Mouse (Mus musculus): ENCODE measurements around the gene Nos3. TPM values are rescaled to one million over a fixed set of nuclear protein-coding genes. Genes with fewer than 3 reads are reported as not detected.

Gene Nos3
- total and polyA plus RNA-seq, 3 experiments = 0.30 to 0.36 (median 0.31) TPM

- DNase-seq (ENCODE audit: extremely low read depth) = no peak
- peaks cover 11 to 26% of the 10 kb centered on the region in 2 experiments for H3K4me1 ChIP-seq (ENCODE audit: control insufficient read depth in 1 of 2, insufficient read depth in 2 of 2)
- no peak for TF ChIP-seq RAD21 (IDR thresholded peaks at IDR 0.05; ENCODE audit: low read depth, low read length)
- TF ChIP-seq SIN3A (IDR thresholded peaks at IDR 0.05; ENCODE audit: low read length) = no peak
- no peak for TF ChIP-seq USF2 (conservative IDR thresholded peaks at IDR 0.05; ENCODE audit: low read depth, low read length)
- TF ChIP-seq RCOR1 (conservative IDR thresholded peaks at IDR 0.05; ENCODE audit: low read depth, low read length) = no peak
- no peak for TF ChIP-seq SMC3 (IDR thresholded peaks at IDR 0.05; ENCODE audit: low read depth, low read length)
- TF ChIP-seq MXI1 (IDR thresholded peaks at IDR 0.05; ENCODE audit: low read depth, low read length) = no peak
- TF ChIP-seq MEF2A (IDR thresholded peaks at IDR 0.05; ENCODE audit: borderline replicate concordance, low read depth, low read length) = no peak
- no peak for TF ChIP-seq UBTF (IDR thresholded peaks at IDR 0.05; ENCODE audit: low read depth, low read length)
- TF ChIP-seq ZKSCAN1 (IDR thresholded peaks at IDR 0.05; ENCODE audit: borderline replicate concordance, low read depth, low read length) = no peak
- no peak for TF ChIP-seq MYC (IDR thresholded peaks at IDR 0.05; ENCODE audit: low read depth, low read length)
- TF ChIP-seq HCFC1 (IDR thresholded peaks at IDR 0.05; ENCODE audit: low read depth, low read length) = no peak
- no peak for TF ChIP-seq ZMIZ1 (IDR thresholded peaks at IDR 0.05; ENCODE audit: low read depth, low read length)
- no peak for TF ChIP-seq MAX (IDR thresholded peaks at IDR 0.05; ENCODE audit: low read length)
- no peak for TF ChIP-seq ZC3H11A (IDR thresholded peaks at IDR 0.05; ENCODE audit: low read depth, low read length)
- no peak for TF ChIP-seq POLR2AphosphoS2 (IDR thresholded peaks at IDR 0.05; ENCODE audit: low read depth, low read length)
- TF ChIP-seq CHD1 (IDR thresholded peaks at IDR 0.05; ENCODE audit: low read depth, low read length) = no peak
- no peak for TF ChIP-seq NELFE (IDR thresholded peaks at IDR 0.05; ENCODE audit: low read depth, low read length)
- no peak for TF ChIP-seq ZNF384 (IDR thresholded peaks at IDR 0.05; ENCODE audit: low read depth, low read length)
- in situ Hi-C loops (cut with MboI; ENCODE audit: low pct_ligation_motif_present, low pct_unique_long_range_greater_than_20kb, low sequenced_read_pairs) (no loop called here), dilution Hi-C loops (cut with MboI; ENCODE audit: extremely low pct_ligation_motif_present, extremely low pct_unique_long_range_greater_than_20kb, low sequenced_read_pairs) (no loop called here)
- no peak overlapping the region for H3K4me3 ChIP-seq (replicated peaks in 1 of 3; ENCODE audit: low read depth in 2 of 3, low read length in 2 of 3, poor library complexity in 1 of 3)
- H3K79me2 ChIP-seq (replicated peaks; ENCODE audit: control insufficient read depth, extremely low read depth, insufficient read depth, poor library complexity, severe bottlenecking) = no peaks in the 10 kb centered on the region
- H3K36me3 ChIP-seq (replicated peaks in 1 of 2; ENCODE audit: control insufficient read depth in 1 of 2, insufficient read depth in 1 of 2, low read length in 1 of 2) = no peaks in the 10 kb centered on the region
- no peak overlapping the region for H3K9ac ChIP-seq (ENCODE audit: insufficient read depth, low read depth)
- no peak overlapping the region for H3K27ac ChIP-seq (ENCODE audit: insufficient read depth, low read depth)
- H3K4me2 ChIP-seq (ENCODE audit: insufficient read depth, low read depth, poor library complexity, severe bottlenecking) = no peak overlapping the region
- no peaks in the 10 kb centered on the region for H3K9me3 ChIP-seq (replicated peaks; ENCODE audit: low read length)
- peaks cover 98% of the 10 kb centered on the region for H3K27me3 ChIP-seq (replicated peaks)
Observed at GRCm38 (mm10) chr5:24346313-24346712, 18.3 kb upstream of the Nos3 start.

GRCm38 (mm10) chr5:24347186-24347875, 17.3 kb upstream of the Nos3 start:
- no peaks in the 10 kb centered on the region for H3K9me3 ChIP-seq (replicated peaks; ENCODE audit: low read length)
- dilution Hi-C loops (cut with MboI; ENCODE audit: extremely low pct_ligation_motif_present, extremely low pct_unique_long_range_greater_than_20kb, low sequenced_read_pairs) = no loop called here

More at GRCm38 (mm10) chr5:24347186-24347875, 17.3 kb upstream of the Nos3 start:
- TF ChIP-seq CHD2 (IDR thresholded peaks at IDR 0.05; ENCODE audit: low read length) = no peak
- no peak for TF ChIP-seq IRF4 (IDR thresholded peaks at IDR 0.05; ENCODE audit: low read depth, low read length)
- no peak for TF ChIP-seq TBP (conservative IDR thresholded peaks at IDR 0.05; ENCODE audit: low read depth, low read length)
- no peak for TF ChIP-seq NELFE (IDR thresholded peaks at IDR 0.05; ENCODE audit: low read depth, low read length)
- TF ChIP-seq EP300 (IDR thresholded peaks at IDR 0.05; ENCODE audit: low read length) = no peak
- no peak for TF ChIP-seq USF1 (IDR thresholded peaks at IDR 0.05; ENCODE audit: low read depth, low read length)
- no peak for TF ChIP-seq POLR2AphosphoS2 (IDR thresholded peaks at IDR 0.05; ENCODE audit: low read depth, low read length)
- no peak for TF ChIP-seq ZMIZ1 (IDR thresholded peaks at IDR 0.05; ENCODE audit: low read depth, low read length)
- no peak for TF ChIP-seq USF2 (conservative IDR thresholded peaks at IDR 0.05; ENCODE audit: low read depth, low read length)
- no peak for TF ChIP-seq PAX5 (IDR thresholded peaks at IDR 0.05; ENCODE audit: low read length)
- TF ChIP-seq MAZ (IDR thresholded peaks at IDR 0.05; ENCODE audit: low read depth, low read length) = no peak
- TF ChIP-seq MAFK (IDR thresholded peaks at IDR 0.05; ENCODE audit: insufficient replicate concordance, low read length) = no peak
- TF ChIP-seq MXI1 (IDR thresholded peaks at IDR 0.05; ENCODE audit: low read depth, low read length) = no peak
- TF ChIP-seq TCF12 (IDR thresholded peaks at IDR 0.05; ENCODE audit: low read depth, low read length) = no peak
- TF ChIP-seq ETS1 (conservative IDR thresholded peaks at IDR 0.05; ENCODE audit: low read depth, low read length) = no peak
- no peak for TF ChIP-seq SMC3 (IDR thresholded peaks at IDR 0.05; ENCODE audit: low read depth, low read length)
- no peak for TF ChIP-seq ZNF384 (IDR thresholded peaks at IDR 0.05; ENCODE audit: low read depth, low read length)
- TF ChIP-seq ZC3H11A (IDR thresholded peaks at IDR 0.05; ENCODE audit: low read depth, low read length) = no peak
- TF ChIP-seq POLR2A (IDR thresholded peaks at IDR 0.05; ENCODE audit: low read depth, low read length) = no peak
- TF ChIP-seq MAX (IDR thresholded peaks at IDR 0.05; ENCODE audit: low read length) = no peak
- Histone ChIP-seq H3K4me1 (ENCODE audit: control insufficient read depth in 1 of 2, insufficient read depth in 2 of 2) (peaks cover 18 to 26% of the 10 kb centered on the region in 2 experiments), H3K4me3 (replicated peaks in 1 of 3; ENCODE audit: low read depth in 2 of 3, low read length in 2 of 3, poor library complexity in 1 of 3) (no peak overlapping the region), H3K4me2 (ENCODE audit: insufficient read depth, low read depth, poor library complexity, severe bottlenecking) (no peak overlapping the region), H3K79me2 (replicated peaks; ENCODE audit: control insufficient read depth, extremely low read depth, insufficient read depth, poor library complexity, severe bottlenecking) (no peaks in the 10 kb centered on the region), H3K27me3 (replicated peaks) (peaks cover 95% of the 10 kb centered on the region), H3K27ac (ENCODE audit: insufficient read depth, low read depth) (no peak overlapping the region), H3K36me3 (replicated peaks in 1 of 2; ENCODE audit: control insufficient read depth in 1 of 2, insufficient read depth in 1 of 2, low read length in 1 of 2) (no peaks in the 10 kb centered on the region), H3K9ac (ENCODE audit: insufficient read depth, low read depth) (no peak overlapping the region)
- no peak for DNase-seq (ENCODE audit: extremely low read depth)
- in situ Hi-C loops (cut with MboI; ENCODE audit: low pct_ligation_motif_present, low pct_unique_long_range_greater_than_20kb, low sequenced_read_pairs) = no loop called here

Data from CH12.LX (cell line).